12 mouse cellular contexts compared by ENCODE assay signal in the genomic region with DNA sequence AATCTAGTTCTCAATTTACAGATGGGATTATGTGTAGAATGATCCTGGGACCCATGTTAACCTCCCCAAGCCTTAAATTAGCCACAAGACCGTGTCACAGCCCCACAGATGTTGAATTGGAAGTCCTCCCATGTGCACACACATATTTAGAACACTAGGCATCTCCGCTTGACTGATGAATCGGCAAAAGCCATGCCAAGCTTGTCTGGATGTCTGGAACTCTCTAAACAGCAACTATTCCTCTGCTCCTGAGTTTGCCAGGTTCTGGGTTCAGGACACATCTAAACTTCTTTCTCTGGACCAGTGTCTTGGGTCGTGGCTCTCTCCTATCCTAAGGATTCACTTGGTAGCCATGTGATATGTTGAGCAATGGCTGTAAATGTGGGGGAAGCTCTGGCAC. TPM values are rescaled to one million over a fixed set of nuclear protein-coding genes. Genes with fewer than 3 reads are reported as not detected.
DNase-seq lines count a peak whose midpoint lies in the region; ATAC-seq and TF ChIP-seq lines count a peak whose summit lies in the region.
"Had no signal": no experiment of that assay in that cellular context is flagged by ENCODE, and none has a peak within 500 bp of the region (broad histone marks: within the 10 kb centered on the region; RNA-seq: fewer than 3 reads in every experiment).

No protein-coding gene starts in this region.

- no peak for ATAC-seq in forebrain, embryonic 15.5 days (replicated peaks)
- no peak for ATAC-seq in forebrain, postnatal 0 days
- ATAC-seq in heart, embryonic 14.5 days (ENCODE audit: insufficient number of reproducible peaks, insufficient read depth, low FRiP score, low read depth): no peak
- no peak for ATAC-seq in activated CD4-positive, CD25-positive, alpha-beta regulatory T cell, adult 4 months

- no peak for TF ChIP-seq POLR2A in kidney, adult 2 months (IDR thresholded peaks at IDR 0.05; ENCODE audit: low read depth, low read length)

- TF ChIP-seq CTCF in forebrain, postnatal 0 days (IDR thresholded peaks at IDR 0.05; ENCODE audit: low read depth): no peak
- TF ChIP-seq CTCF in kidney, adult 2 months (conservative IDR thresholded peaks at IDR 0.05; ENCODE audit: insufficient read depth, insufficient read length, low read depth, low read length): no peak

- H3K4me3 ChIP-seq in forebrain, embryonic 15.5 days: no peak overlapping the region
- H3K4me3 ChIP-seq in forebrain, postnatal 0 days (ENCODE audit: low read depth, low read length): no peak overlapping the region
- no peak overlapping the region for H3K4me3 ChIP-seq in kidney, adult 2 months (ENCODE audit: insufficient read depth, low read depth, low read length)
- H3K4me3 ChIP-seq in heart, embryonic 14.5 days (ENCODE audit: control insufficient read depth in 1 of 2, insufficient read depth in 1 of 2, low read depth in 1 of 2, low read length in 2 of 2): no peak overlapping the region
- H3K4me3 ChIP-seq: embryonic facial prominence, embryonic 15.5 days; limb, embryonic 10.5 days had no signal

- no peaks in the 10 kb centered on the region for H3K9me3 ChIP-seq in forebrain, embryonic 15.5 days
- H3K9me3 ChIP-seq in forebrain, postnatal 0 days (ENCODE audit: low read length): no peaks in the 10 kb centered on the region
- no peaks in the 10 kb centered on the region for H3K9me3 ChIP-seq in heart, embryonic 14.5 days (ENCODE audit: control insufficient read depth, low read length)
- H3K9me3 ChIP-seq: embryonic facial prominence, embryonic 15.5 days; limb, embryonic 10.5 days had no signal

- DNase-seq in forebrain, postnatal 0 days: no peak
- DNase-seq in kidney, adult 2 months: peak; percentile 26
- no peak for DNase-seq in kidney, postnatal 14 days
- peak; percentile 67 for DNase-seq in NIH3T3 (ENCODE audit: low read depth)
- no peak for DNase-seq in spleen, postnatal 10 days (ENCODE audit: low spot score in 2 of 2)
- DNase-seq: cerebellum, adult 11 months had no signal

- WGBS in forebrain, embryonic 15.5 days: 90% methylated on average over 4 of the region's 4 CpGs
- WGBS in forebrain, postnatal 0 days: 74% methylated on average over 4 of the region's 4 CpGs
- 62% methylated on average over 4 of the region's 4 CpGs for WGBS in kidney, adult 2 months
- WGBS in heart, embryonic 14.5 days: 64% methylated on average over 4 of the region's 4 CpGs

- no peak overlapping the region for H3K9ac ChIP-seq in forebrain, embryonic 15.5 days (replicated peaks)
- H3K9ac ChIP-seq in forebrain, postnatal 0 days: no peak overlapping the region
- no peak overlapping the region for H3K9ac ChIP-seq in heart, embryonic 14.5 days (ENCODE audit: low read length)
- H3K9ac ChIP-seq: embryonic facial prominence, embryonic 15.5 days had no signal

- 0 out of 2 replicates have a peak overlapping the region, but pooled peaks have one; percentile 9 for H3K27ac ChIP-seq in forebrain, embryonic 15.5 days (replicated peaks)
- H3K27ac ChIP-seq in forebrain, postnatal 0 days (ENCODE audit: low read depth, low read length): no peak overlapping the region
- H3K27ac ChIP-seq in kidney, adult 2 months (ENCODE audit: insufficient read depth, low read depth, low read length): no peak overlapping the region; the same call in 1 of the 2 replicates
- H3K27ac ChIP-seq in heart, embryonic 14.5 days (replicated peaks in 1 of 2; ENCODE audit: control insufficient read depth in 1 of 2, insufficient read depth in 1 of 2, low read depth in 2 of 2, low read length in 2 of 2): peak overlapping the region; percentile 51 to 85
- H3K27ac ChIP-seq: embryonic facial prominence, embryonic 15.5 days; kidney, postnatal 0 days; limb, embryonic 10.5 days had no signal

- peaks cover 19% of the 10 kb centered on the region for H3K4me1 ChIP-seq in forebrain, embryonic 15.5 days
- H3K4me1 ChIP-seq in forebrain, postnatal 0 days (ENCODE audit: insufficient read depth): no peaks in the 10 kb centered on the region
- peaks cover 9% of the 10 kb centered on the region; the same call in 1 of the 2 replicates for H3K4me1 ChIP-seq in kidney, adult 2 months (ENCODE audit: control insufficient read depth, insufficient read depth, low read length)
- peaks cover 12 to 54% of the 10 kb centered on the region in 2 experiments for H3K4me1 ChIP-seq in heart, embryonic 14.5 days (ENCODE audit: control insufficient read depth in 2 of 2, insufficient read depth in 2 of 2, low read length in 2 of 2)
- H3K4me1 ChIP-seq: embryonic facial prominence, embryonic 15.5 days had no signal

- no peaks in the 10 kb centered on the region for H3K27me3 ChIP-seq in forebrain, embryonic 15.5 days
- no peaks in the 10 kb centered on the region for H3K27me3 ChIP-seq in forebrain, postnatal 0 days (ENCODE audit: insufficient read depth, low read length)
- no peaks in the 10 kb centered on the region for H3K27me3 ChIP-seq in kidney, adult 2 months (replicated peaks; ENCODE audit: control insufficient read depth, insufficient read depth, low read length)
- no peaks in the 10 kb centered on the region for H3K27me3 ChIP-seq in heart, embryonic 14.5 days (ENCODE audit: control insufficient read depth, insufficient read depth, low read length)
- H3K27me3 ChIP-seq: embryonic facial prominence, embryonic 15.5 days had no signal

- no peak overlapping the region for H3K4me2 ChIP-seq in forebrain, embryonic 15.5 days (replicated peaks)
- no peak overlapping the region for H3K4me2 ChIP-seq in forebrain, postnatal 0 days (ENCODE audit: low read depth)
- H3K4me2 ChIP-seq in heart, embryonic 14.5 days (ENCODE audit: low read length): peak overlapping the region; percentile 34
- H3K4me2 ChIP-seq: embryonic facial prominence, embryonic 15.5 days had no signal

- no peaks in the 10 kb centered on the region for H3K36me3 ChIP-seq in forebrain, embryonic 15.5 days
- no peaks in the 10 kb centered on the region for H3K36me3 ChIP-seq in forebrain, postnatal 0 days (ENCODE audit: insufficient read depth)
- H3K36me3 ChIP-seq in kidney, adult 2 months (ENCODE audit: control insufficient read depth, insufficient read depth, low read length): no peaks in the 10 kb centered on the region
- no peaks in the 10 kb centered on the region for H3K36me3 ChIP-seq in heart, embryonic 14.5 days (ENCODE audit: control insufficient read depth, insufficient read depth, low read length)
- H3K36me3 ChIP-seq: embryonic facial prominence, embryonic 15.5 days; limb, embryonic 10.5 days had no signal

RNA-seq across cellular contexts. Expression of a gene that starts 36.4 kb away (rescaled TPM):
- polyA plus RNA-seq in forebrain, embryonic 15.5 days (2015; fragmentation: Nextera tagmentation; extraction: Ambion mirVana): 47.8 and 51.1 TPM in 2 replicates
- total RNA-seq in forebrain, postnatal 0 days (2014; rRNA removed): 32.5 and 38.2 TPM in 2 replicates
- 30.5 and 30.8 TPM in 2 replicates for polyA plus RNA-seq in forebrain, postnatal 0 days (2015; fragmentation: Nextera tagmentation; extraction: Ambion mirVana)
- polyA plus RNA-seq in kidney, adult 2 months (2012; rRNA removed): 7.8 and 8.5 TPM in 2 replicates
- polyA plus RNA-seq in heart, embryonic 14.5 days (2014; fragmentation: Nextera tagmentation; extraction: Ambion mirVana): 24.8 and 26.5 TPM in 2 replicates
- 10 to 100 TPM; 41.2 to 41.9 TPM for polyA plus RNA-seq in activated CD4-positive, CD25-positive, alpha-beta regulatory T cell, adult 4 months (2017; shearing (Covaris generic))

Comparison
In these comparisons a context has a peak if more than half of its experiments do, and no peak if none do; other contexts are left out.
1. H3K27ac ChIP-seq: peak in forebrain, embryonic 15.5 days (single experiment) and heart, embryonic 14.5 days (2 of 2); none in forebrain, postnatal 0 days (single experiment) and kidney, adult 2 months (single experiment).
2. DNase-seq: peak in kidney, adult 2 months (single experiment) and NIH3T3 (single experiment); none in forebrain, postnatal 0 days (single experiment), kidney, postnatal 14 days (single experiment) and spleen, postnatal 10 days (0 of 2).